Mouse (Mus musculus): Measurements from ENCODE around the gene Ang. TPM values are rescaled to one million over a fixed set of nuclear protein-coding genes. Genes with fewer than 3 reads are reported as not detected.

Ang gene
- 1.7 and 2.2 TPM in 2 replicates for polyA plus RNA-seq (2016; fragmentation: Nextera tagmentation; extraction: Ambion mirVana)

- peak within 1 kb of the TSS; percentile 84 for H3K27ac ChIP-seq (replicated peaks)
- DNase-seq (ENCODE audit: low spot score) = peak; percentile 63
- H3K27me3 ChIP-seq (ENCODE audit: low read depth, poor library complexity, severe bottlenecking) = peaks cover 18% of the 10 kb centered on the region
- WGBS = 8% methylated on average over 33 of the region's 33 CpGs
- no peaks in the 10 kb centered on the region for H3K36me3 ChIP-seq
- H3K4me1 ChIP-seq = peaks cover 7% of the 10 kb centered on the region; the same call in 1 of the 2 replicates
- peak within 1 kb of the TSS; percentile 67 for H3K4me3 ChIP-seq
- no peaks in the 10 kb centered on the region for H3K9me3 ChIP-seq (replicated peaks)
Observed at GRCm38 (mm10) chr14:51090921-51091900, at the start of gene Ang, which contains the start of gene Rnase4. Gene Ang (plus strand): TSS chr14:51091150. Gene Rnase4 (plus strand): TSS chr14:51091077.

DNA sequence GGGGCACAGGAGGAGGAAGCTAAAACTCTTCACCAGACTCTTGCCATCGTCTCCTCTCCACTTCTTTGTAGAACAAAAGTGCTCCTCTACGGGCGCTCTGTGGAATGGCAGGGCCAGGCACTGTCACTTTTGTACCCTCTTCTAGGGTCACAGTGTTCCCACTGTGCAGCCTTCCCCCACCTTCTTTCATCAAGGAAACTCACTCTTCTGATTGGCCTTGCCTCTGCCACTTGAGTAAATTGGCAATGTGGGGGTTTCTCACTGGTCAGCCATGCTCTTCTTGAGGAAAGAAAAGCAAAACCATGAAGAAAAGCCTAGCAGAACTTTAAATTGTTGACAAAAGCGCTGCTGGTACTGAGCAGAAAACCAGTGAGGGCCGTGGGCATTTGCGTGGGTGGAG, 49.2 kb upstream of the Ang start, which contains the start of gene Rnase9:
TSS of gene Rnase9 (minus strand) at position 101 of the 400 bp plus-strand sequence.
- DNase-seq (ENCODE audit: low spot score) = no peak
- Histone ChIP-seq H3K4me3 (no peak within 1 kb of the TSS), H3K4me1 (no peaks in the 10 kb centered on the region), H3K36me3 (no peaks in the 10 kb centered on the region), H3K9me3 (replicated peaks) (no peaks in the 10 kb centered on the region), H3K27me3 (ENCODE audit: low read depth, poor library complexity, severe bottlenecking) (no peaks in the 10 kb centered on the region), H3K27ac (replicated peaks) (no peak within 1 kb of the TSS)
- WGBS = 75% methylated on average over 6 of the region's 6 CpGs

DNA sequence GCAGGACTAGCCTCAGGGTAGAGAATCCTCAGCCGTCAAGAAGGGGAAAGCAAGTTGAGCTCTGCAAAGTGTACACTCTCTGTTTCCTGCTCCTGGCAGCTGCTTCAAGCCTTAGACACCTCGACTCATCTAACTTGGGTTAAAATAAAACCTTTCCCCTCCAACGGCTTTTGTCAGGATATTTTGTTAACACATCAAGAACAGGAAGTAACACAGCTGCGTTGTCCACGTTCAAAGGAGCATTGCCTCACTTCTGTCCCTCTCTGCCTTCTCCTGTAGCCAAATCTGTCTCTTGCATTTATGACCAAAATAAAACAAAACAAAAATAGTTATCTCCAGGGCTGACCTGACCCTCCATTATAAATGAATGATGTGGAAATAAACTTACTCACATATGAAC, 43.1 kb upstream of the Ang start:
- 75% methylated on average over 5 of the region's 5 CpGs for WGBS
- H3K36me3 ChIP-seq = no peaks in the 10 kb centered on the region
- no peak for DNase-seq (ENCODE audit: low spot score)
- no peak overlapping the region for H3K4me3 ChIP-seq
- H3K27me3 ChIP-seq (ENCODE audit: low read depth, poor library complexity, severe bottlenecking) = peaks cover 20% of the 10 kb centered on the region
- H3K4me1 ChIP-seq = peaks cover 7% of the 10 kb centered on the region
- H3K9me3 ChIP-seq (replicated peaks) = no peaks in the 10 kb centered on the region
- H3K27ac ChIP-seq (replicated peaks) = no peak overlapping the region

DNA sequence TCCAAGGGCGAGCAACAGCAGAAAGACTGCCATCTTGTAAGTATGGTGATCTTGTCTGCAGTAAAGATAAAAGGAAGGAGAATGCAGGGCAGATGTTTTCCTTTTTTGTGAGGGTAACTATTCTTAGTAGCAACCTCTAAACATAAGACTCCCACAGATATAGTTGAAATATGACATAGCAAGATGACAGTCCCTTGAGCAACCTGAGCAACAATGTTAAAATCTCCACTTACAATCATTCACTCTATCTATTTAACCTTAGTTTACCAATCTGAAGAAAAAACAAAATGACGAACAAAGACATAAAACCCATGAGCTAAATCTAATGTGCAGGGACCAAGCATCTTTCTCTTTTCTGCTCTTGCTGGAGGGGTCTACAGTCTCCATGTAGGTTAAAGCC, 40.9 kb upstream of the Ang start, which contains the start of gene Rnase11:
TSS of gene Rnase11 (minus strand) at position 101 of the 400 bp plus-strand sequence.
- H3K4me1 ChIP-seq = peaks cover 26% of the 10 kb centered on the region
- H3K36me3 ChIP-seq = no peaks in the 10 kb centered on the region
- no peak within 1 kb of the TSS for H3K4me3 ChIP-seq
- H3K9me3 ChIP-seq (replicated peaks) = no peaks in the 10 kb centered on the region
- no peak for DNase-seq (ENCODE audit: low spot score)
- H3K27ac ChIP-seq (replicated peaks) = no peak within 1 kb of the TSS
- peaks cover 23% of the 10 kb centered on the region for H3K27me3 ChIP-seq (ENCODE audit: low read depth, poor library complexity, severe bottlenecking)
- 88% methylated on average over 2 of the region's 2 CpGs for WGBS

GRCm38 (mm10) chr14:51051941-51052340, 39.0 kb upstream of the Ang start:
- DNase-seq (ENCODE audit: low spot score) = no peak
- Histone ChIP-seq H3K9me3 (replicated peaks) (no peaks in the 10 kb centered on the region), H3K4me3 (no peak overlapping the region), H3K4me1 (peaks cover 27% of the 10 kb centered on the region), H3K27ac (replicated peaks) (no peak overlapping the region), H3K27me3 (ENCODE audit: low read depth, poor library complexity, severe bottlenecking) (peaks cover 23% of the 10 kb centered on the region), H3K36me3 (no peaks in the 10 kb centered on the region)
- WGBS = 80% methylated on average over 5 of the region's 5 CpGs

- peaks cover 23% of the 10 kb centered on the region for H3K27me3 ChIP-seq (ENCODE audit: low read depth, poor library complexity, severe bottlenecking)
- 56% methylated on average over 5 of the region's 5 CpGs for WGBS
Observed at GRCm38 (mm10) chr14:51053176-51053575, 37.8 kb upstream of the Ang start.

DNA sequence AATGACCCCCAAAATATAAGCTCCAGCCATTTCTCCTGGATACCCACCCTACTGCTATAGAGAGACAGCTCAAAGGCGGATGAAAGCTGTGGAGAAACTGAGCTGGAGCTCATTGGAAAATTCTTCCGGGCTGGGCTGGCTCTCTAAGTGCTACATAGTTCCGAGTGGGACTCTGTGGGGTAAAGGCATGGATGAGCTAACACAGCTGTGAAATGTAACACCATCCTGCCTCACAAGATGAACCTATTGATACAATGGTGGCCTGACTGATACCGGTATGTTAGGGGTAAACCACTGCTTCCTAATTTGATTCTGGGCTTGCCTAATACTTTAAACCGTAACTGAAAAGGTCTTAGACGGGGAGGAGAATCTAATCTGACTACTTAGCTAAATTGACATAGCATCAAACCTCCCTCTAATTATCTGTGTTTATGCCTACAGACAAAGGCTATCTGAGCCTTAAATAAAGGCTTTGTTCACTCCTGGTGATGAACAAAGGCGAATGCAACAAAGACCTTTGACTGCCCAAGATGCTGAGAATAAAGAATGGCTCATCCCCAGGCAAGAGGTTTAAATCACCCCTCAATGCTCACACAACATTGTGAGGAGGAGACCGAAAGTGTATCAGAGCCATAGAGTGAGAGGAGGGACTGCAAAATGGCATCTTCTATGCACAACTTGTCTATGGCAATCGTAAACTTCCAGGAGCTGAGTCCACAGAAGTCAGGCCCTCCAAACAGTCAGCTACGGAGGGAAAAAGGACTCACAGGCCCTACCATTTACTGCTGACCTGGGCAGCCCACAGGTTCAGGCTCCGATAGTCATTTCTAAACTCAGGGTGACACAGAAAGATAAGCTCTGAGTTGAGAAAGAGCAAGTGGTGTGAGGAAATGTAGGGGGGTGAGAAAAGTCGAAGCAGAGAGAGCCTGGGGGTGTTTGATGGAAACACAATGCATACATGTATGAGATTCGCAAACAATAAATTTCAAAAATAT, 36.4 kb upstream of the Ang start:
- 26% methylated on average over 13 of the region's 13 CpGs for WGBS
- Histone ChIP-seq H3K27me3 (ENCODE audit: low read depth, poor library complexity, severe bottlenecking) (peaks cover 23% of the 10 kb centered on the region), H3K27ac (replicated peaks) (peak overlapping the region; percentile 63), H3K9me3 (replicated peaks) (no peaks in the 10 kb centered on the region), H3K4me3 (no peak overlapping the region), H3K4me1 (peaks cover 26% of the 10 kb centered on the region), H3K36me3 (no peaks in the 10 kb centered on the region)
- peak; percentile 27 for DNase-seq (ENCODE audit: low spot score)

More at GRCm38 (mm10) chr14:51053176-51053575, 37.8 kb upstream of the Ang start:
- no peaks in the 10 kb centered on the region for H3K9me3 ChIP-seq (replicated peaks)
- no peaks in the 10 kb centered on the region for H3K36me3 ChIP-seq
- no peak overlapping the region for H3K4me3 ChIP-seq
- H3K27ac ChIP-seq (replicated peaks) = no peak overlapping the region
- H3K4me1 ChIP-seq = peaks cover 30% of the 10 kb centered on the region
- no peak for DNase-seq (ENCODE audit: low spot score)

- WGBS = 78% methylated on average over 9 of the region's 9 CpGs
- Histone ChIP-seq H3K4me1 (peaks cover 27% of the 10 kb centered on the region), H3K36me3 (no peaks in the 10 kb centered on the region), H3K27ac (replicated peaks) (no peak within 1 kb of the TSS), H3K9me3 (replicated peaks) (no peaks in the 10 kb centered on the region), H3K4me3 (no peak within 1 kb of the TSS), H3K27me3 (ENCODE audit: low read depth, poor library complexity, severe bottlenecking) (peaks cover 22% of the 10 kb centered on the region; the same call in 1 of the 2 replicates)
- peak; percentile 9 for DNase-seq (ENCODE audit: low spot score)
Observed at GRCm38 (mm10) chr14:51057401-51057831, 33.5 kb upstream of the Ang start, which contains the start of gene Rnase12. Gene Rnase12 (minus strand): TSS chr14:51057661.

DNA sequence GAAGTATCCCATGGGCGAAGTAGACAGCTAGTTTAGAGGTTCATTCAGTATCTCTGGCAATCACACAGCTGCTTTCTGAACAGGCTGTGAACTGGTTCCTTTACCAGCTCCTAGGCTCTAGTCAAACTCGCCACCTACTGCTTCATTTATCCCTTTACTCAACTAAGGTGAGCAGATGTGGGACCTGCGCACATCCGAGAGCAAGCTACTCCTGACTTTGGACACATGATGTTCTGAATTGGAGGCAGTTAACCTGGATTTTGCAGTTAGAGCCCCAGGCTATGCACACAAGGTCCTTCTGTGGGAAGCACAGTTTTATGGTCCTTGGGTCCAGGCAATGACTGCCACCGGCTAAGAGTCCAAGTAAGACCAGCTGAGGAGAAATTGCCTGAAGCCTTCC, 30.2 kb upstream of the Ang start:
- WGBS = 92% methylated on average over 5 of the region's 5 CpGs
- Histone ChIP-seq H3K9me3 (replicated peaks) (no peaks in the 10 kb centered on the region), H3K27me3 (ENCODE audit: low read depth, poor library complexity, severe bottlenecking) (peaks cover 15% of the 10 kb centered on the region; the same call in 1 of the 2 replicates), H3K27ac (replicated peaks) (no peak overlapping the region), H3K36me3 (no peaks in the 10 kb centered on the region), H3K4me1 (peaks cover 11% of the 10 kb centered on the region), H3K4me3 (no peak overlapping the region)
- no peak for DNase-seq (ENCODE audit: low spot score)

DNA sequence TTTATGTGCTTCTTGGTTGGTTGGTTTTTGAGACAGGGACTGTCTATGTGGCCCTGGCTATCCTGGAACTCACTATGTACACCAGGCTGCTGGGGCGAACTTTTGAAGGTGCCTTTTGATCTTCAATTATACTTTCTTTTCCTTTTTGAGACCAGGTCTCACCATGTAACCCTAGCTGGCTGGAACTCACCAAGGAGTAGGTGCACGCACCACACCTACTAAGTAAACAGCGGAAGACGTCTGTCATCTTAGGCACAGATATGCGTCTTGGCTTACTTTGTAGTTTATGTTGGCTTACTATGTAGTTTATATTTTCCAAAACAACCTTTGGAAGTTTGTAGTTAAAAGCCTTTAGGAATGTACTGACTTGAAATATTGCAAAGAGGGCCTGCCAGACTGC, 22.0 kb upstream of the Ang start:
- no peaks in the 10 kb centered on the region for H3K9me3 ChIP-seq (replicated peaks)
- WGBS = 95% methylated on average over 5 of the region's 5 CpGs
- DNase-seq (ENCODE audit: low spot score) = no peak
- no peaks in the 10 kb centered on the region for H3K36me3 ChIP-seq
- H3K4me1 ChIP-seq = peaks cover 11% of the 10 kb centered on the region
- no peaks in the 10 kb centered on the region for H3K27me3 ChIP-seq (ENCODE audit: low read depth, poor library complexity, severe bottlenecking)
- no peak overlapping the region for H3K27ac ChIP-seq (replicated peaks)
- H3K4me3 ChIP-seq = no peak overlapping the region

DNA sequence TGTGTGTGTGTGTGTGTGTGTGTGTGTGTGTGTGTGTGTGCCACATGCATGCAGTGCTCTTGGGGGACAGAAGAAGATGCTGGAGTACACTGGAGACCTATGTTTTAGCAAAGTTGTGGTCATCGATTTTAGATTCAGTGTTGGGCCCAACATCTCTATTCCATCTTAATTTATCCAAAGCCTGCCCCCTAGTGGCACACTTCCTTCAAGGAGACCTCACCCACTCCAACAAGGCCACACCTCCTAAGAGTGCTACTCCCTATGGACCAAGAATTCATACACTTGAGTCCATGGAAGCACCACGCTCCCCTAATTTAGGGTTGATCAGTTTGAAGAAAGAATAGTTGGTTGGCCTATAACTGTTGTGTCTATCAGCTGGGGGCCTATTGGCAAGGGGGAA, 21.3 kb upstream of the Ang start:
- Histone ChIP-seq H3K4me1 (peaks cover 11% of the 10 kb centered on the region), H3K36me3 (no peaks in the 10 kb centered on the region), H3K9me3 (replicated peaks) (no peaks in the 10 kb centered on the region), H3K4me3 (no peak overlapping the region), H3K27me3 (ENCODE audit: low read depth, poor library complexity, severe bottlenecking) (no peaks in the 10 kb centered on the region), H3K27ac (replicated peaks) (no peak overlapping the region)
- no peak for DNase-seq (ENCODE audit: low spot score)
- 89% methylated on average over 2 of the region's 2 CpGs for WGBS

- Histone ChIP-seq H3K36me3 (no peaks in the 10 kb centered on the region), H3K27ac (replicated peaks) (no peak within 1 kb of the TSS), H3K4me3 (no peak within 1 kb of the TSS), H3K4me1 (no peaks in the 10 kb centered on the region), H3K27me3 (ENCODE audit: low read depth, poor library complexity, severe bottlenecking) (no peaks in the 10 kb centered on the region), H3K9me3 (replicated peaks) (no peaks in the 10 kb centered on the region)
- no peak for DNase-seq (ENCODE audit: low spot score)
- WGBS = 85% methylated on average over 3 of the region's 3 CpGs
Observed at GRCm38 (mm10) chr14:51074335-51074734, 16.6 kb upstream of the Ang start, which contains the start of gene Olfr750. Gene Olfr750 (minus strand): TSS chr14:51074435.

Data from midbrain, embryonic 10.5 days (tissue).